Mouse (Mus musculus): ENCODE data around the gene Plekhg3.

The Plekhg3 gene

DNA sequence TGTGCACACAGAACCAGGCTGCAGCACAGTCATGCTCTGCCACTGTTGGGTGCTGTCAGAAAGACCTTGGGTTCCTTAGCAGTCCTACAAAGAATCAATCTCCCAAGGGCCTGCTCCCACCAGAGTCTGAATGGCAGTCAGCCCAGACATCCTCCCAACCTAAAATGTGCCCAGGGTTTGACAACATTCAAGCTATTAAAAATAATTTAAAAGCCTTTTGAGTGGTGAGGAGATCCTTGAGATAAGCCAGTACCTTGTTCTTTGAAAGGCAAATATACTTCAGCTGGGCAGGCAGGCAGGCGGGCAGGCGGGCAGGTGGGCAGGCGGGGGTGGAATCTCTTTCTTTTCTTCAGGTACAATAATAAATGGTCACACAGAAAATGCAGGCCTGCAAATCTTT is 5.8 kb upstream of the Plekhg3 start:
- in situ Hi-C loops (cut with MboI; ENCODE audit: low sequenced_read_pairs): no loop called here

DNA sequence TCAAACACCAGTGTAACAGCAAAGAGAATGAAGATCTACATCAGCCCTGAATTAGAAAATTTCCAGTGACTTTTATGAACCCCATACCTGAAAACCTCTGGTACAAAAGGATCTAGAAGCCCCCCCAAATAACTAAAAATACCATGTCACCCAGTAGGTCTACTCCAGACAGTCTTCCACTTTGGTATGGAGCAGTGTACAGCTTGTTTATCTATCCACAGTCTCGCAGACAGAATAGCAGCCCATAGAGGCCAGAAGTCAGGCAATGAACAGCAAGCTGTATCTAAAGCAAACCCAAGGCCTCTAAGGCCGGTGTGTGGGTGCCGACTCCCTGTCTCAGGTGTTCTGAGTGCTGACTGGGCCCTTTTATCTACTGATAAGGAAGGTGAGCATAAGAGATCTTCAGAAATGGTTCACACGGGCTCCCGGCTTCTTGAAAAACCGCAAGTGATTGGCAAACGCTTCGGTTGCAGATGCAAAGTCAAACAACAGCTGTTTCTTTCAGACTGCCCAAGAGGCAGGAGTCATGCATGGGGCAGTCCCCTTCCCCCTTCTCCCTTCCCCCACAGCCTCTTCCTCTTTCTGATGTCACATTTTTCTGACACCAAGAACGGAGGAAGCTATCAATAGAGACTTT is 3.3 kb upstream of the Plekhg3 start:
- in situ Hi-C loops (cut with MboI; ENCODE audit: low sequenced_read_pairs): no loop called here

DNA sequence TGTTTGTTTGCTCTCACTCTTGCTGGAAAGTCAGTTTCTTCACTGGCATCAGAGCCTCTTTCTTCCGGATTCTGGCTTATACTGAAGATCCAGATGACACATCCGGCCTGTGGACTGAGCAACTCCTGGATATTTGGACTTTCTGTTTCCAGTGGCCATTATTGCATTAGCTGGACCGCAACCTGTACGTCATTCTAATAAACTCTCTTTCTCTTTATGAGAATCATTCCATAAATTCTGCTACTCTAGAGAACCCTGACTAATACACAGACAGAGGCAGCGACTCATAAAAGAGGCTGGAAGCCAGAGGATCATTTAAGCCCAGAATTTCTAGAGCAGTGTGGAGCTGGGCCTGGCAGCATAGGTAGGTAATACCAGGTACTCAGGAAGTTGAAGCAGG is 1.9 kb upstream of the Plekhg3 start:
- in situ Hi-C loops (cut with MboI; ENCODE audit: low sequenced_read_pairs): no loop called here

DNA sequence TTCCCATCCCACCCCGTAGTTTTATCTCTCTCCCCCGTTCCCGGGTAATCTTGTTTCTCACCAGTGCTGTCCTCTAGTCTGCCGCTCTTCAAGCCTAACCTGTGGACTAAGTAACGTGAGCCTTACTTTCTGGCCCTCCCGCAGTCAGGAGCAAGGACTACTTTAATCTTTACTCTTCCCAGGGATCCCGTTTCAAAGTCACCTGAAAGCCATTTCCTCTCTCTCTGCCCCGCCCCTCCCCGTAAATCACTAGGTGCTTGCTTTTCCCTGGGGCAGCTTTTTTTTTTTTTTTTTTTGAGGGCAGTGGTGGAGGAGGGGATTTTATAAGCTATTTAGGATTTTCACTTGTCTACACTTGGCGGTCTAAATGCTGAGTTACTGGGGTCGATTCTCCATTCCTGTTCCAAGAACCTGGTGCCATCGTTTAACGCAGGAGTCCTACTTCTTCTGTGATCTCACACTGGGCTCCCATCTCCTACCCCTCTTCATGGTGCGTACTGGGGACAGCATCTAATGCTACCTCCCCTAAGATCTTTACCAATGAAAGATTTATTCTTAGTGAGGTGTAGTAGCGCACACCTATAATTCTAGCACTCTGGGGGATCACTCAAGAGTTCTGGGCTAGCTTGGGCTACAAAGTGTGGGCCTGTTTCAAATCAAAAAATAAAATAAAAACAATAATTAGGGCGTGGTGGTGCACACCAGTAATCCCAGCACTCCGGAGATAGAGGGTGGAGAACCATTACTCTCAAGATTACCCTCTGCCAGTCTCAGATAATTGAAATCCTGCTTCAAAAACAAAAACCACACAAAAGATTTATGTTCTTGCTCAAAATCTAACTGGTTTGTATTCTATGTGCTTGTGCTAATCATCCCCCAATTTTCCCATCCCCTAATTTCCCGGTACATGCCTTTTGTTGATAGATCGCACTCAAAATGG is 1.6 kb downstream of the Plekhg3 start:
- in situ Hi-C loops (cut with MboI; ENCODE audit: low sequenced_read_pairs): no loop called here

DNA sequence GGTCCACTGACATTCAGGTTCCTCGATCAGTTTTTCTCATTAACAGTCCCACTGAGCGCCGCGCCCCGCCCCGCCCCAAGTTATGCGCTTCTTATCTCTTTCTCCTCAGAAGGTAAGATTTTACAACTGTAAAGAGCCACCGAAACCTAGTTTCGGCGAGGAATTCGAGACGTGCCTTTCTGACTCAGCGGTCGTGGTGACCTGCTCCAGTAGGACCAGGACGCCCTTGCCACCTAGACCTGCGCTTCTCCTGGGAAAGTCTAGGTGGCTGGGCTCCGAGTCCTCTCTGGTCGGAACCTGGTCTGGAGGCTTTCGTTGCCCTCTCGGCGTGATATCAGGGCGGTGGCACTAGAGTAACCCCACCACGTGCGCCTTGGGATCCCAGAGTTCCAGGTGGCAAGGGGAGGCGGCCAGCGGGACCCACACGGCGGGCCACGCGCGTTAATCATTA is 2.3 kb downstream of the Plekhg3 start:
- in situ Hi-C loops (cut with MboI; ENCODE audit: low sequenced_read_pairs): no loop called here

DNA sequence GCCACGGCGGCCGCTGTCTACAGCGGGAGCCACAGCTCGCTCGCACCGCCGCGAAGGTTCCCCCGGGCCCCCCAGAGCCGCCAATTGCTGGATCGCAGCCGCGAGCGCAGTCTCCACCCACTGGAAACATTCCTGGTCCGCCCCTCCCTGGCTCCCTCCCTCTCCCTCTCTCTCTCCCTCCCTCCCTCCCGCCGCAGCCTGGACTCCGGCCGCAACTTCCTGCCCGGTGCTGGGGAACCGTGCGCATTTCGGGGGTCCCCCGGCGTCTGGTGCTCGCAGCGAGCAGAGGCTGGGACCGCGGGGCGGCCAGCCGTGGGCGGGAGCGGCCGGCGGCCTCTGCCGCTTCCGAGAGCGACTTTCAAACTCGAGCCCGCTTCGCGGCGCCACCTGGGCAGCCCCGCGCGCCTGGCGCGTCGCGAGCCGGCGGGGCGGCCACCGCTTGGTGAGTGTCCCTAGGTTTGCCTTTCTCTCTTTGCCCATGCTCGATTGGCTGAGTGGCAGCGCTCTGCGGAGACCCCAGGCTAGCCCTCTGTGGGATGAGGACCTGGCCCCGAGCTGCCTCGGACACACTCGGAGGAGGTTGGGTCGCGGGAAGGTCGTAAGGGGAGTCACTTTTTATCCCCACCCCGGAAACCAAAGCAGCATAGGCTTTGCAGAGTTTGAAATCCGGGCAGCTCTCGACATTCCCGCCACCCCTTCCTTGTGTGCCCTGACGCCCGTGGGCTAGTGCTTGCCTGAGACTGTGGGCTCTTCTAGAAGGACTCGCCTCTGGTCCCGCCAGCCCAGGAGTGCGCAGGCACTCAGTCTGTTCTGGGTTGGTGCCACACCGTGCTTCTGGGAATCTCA is 2.9 kb downstream of the Plekhg3 start:
- in situ Hi-C loops (cut with MboI; ENCODE audit: low sequenced_read_pairs): no loop called here

DNA sequence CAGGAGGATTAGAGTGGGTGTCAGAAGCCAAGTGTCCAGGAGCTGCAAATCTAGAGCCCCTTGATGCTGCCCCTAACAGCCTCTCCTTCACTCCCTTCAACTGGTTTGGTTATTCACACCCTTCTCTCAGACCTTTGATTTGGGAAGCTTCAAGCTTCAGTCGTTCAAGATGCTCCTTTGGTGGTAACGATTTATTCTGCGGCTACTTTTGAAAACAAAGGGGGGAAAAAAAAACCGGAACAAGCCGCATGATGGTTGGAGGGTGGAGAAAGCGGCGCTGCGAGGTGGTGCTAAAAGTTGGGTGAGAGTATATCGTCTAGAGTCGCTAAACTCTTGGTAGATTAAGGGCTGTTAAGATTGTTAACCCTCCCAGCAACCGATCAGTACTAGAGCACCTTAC is 3.5 kb downstream of the Plekhg3 start:
- in situ Hi-C loops (cut with MboI; ENCODE audit: low sequenced_read_pairs): no loop called here

DNA sequence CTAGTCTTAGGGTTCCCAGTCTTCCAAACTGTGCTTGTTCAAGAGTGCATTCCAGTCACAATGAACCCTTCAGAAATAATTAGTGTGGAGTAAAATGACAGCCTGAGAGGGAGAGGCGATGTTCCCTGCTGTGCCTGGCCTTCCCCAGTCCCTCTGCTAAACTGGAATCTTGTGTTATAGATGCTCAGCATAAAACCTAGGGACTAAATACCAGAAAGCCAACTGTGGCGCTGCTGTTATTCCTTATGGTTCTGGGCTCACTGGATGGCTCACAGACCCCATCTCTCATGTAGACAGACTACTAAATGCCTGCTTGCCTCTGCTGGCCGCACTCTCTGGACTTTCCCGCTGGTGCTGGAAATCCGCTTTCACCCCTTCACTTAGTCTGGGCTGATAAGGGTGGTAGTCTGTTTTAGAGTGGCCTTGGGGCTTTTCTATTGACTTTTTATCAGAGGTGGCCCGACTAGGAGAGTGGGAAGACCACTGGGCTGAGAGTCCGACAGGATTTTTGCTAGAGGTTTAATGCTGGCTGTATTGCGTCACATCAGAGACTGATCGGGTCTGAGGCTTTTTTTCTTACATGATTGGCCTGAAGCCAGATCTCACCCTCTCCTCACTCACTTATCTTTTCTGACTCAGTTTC is 4.1 kb downstream of the Plekhg3 start:
- in situ Hi-C loops (cut with MboI; ENCODE audit: low sequenced_read_pairs): no loop called here

DNA sequence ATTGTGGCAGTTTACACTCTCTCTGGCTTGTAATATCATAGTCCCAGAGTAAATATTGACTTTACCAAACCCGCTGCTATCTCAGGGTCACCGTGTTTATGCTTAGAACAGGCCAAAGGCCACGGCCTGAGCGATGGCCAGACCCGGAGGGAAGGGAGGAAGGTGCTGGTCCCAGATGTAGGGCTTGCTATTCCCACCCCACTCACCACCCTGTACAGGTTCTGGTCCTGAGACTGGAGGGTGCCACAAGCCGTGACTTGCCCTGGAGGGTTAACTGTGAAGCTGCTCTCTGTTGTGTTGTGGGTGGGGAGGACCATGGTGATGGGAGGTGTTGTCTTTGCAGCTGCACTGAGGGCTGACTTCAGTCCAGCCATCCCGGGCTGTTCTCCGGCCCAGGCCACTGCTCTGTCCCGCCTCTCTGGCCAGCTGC is 4.8 kb downstream of the Plekhg3 start:
- in situ Hi-C loops (cut with MboI; ENCODE audit: low sequenced_read_pairs): no loop called here

DNA sequence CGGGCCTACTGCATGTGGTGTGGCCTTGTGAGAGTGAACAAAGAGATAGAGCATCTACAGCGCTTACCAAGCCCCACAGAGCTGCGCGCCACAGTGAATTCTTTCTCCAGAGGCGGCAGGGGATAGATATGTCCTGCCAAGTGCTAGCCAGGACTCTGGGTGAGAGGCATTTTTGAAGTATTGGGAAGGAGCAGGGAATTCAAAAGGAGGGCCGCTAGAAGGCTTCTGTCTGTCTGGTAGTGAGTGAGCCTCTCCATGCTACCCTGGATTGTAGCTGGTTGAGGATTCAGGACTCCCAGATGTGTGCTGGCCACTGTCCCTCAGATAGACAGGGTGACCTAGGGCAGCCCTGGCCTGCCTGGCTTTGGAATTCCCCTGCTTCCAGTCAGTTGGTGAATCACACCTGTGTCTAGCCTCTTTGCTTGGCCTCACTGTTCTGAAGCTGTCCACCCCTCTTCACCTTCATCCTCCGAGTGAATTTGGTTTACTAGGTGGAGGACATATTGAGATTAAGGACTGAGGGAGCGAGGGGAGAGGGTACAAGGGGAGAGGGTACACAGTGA is 6.0 kb downstream of the Plekhg3 start:
- in situ Hi-C loops (cut with MboI; ENCODE audit: low sequenced_read_pairs): no loop called here

DNA sequence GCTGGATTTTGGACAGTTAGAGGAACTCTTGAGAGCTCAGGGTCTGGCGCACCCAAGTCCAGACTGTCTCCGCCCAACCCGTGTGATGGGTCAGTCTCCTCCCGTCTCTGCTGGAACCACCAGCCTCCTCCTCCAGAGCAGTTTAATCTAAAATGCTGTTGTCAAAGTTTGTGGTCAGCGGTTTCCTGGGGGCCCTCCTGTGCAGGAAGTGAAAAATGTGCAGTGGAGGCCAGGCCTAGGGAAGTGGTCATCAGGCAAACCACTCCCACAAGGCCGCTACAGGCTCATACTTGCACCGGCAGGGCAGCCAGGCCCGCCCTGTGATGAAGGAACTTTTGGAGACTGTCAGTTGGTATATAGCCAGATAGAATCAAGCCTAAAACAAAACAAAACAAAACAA is 6.7 kb downstream of the Plekhg3 start:
- in situ Hi-C loops (cut with MboI; ENCODE audit: low sequenced_read_pairs): no loop called here

DNA sequence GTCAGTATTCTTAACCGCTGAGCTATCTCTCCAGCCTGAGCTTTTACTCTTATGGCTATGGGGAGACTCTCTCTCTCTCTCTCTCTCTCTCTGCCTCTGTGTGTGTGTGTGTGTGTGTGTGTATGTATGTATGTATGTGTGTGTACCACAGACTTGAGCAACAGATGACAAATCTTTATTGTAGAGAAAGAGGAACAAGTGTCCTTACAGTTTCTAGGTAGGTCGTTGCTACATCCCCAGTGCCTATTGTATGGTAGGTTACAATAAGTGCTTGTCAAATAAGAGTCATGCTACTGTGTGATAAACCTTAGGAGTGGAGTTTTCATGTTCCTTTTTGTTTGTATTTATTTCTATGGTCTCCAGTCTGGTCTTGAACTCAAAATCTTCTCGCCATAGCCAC is 9.5 kb downstream of the Plekhg3 start:
- in situ Hi-C loops (cut with MboI; ENCODE audit: low sequenced_read_pairs): no loop called here

DNA sequence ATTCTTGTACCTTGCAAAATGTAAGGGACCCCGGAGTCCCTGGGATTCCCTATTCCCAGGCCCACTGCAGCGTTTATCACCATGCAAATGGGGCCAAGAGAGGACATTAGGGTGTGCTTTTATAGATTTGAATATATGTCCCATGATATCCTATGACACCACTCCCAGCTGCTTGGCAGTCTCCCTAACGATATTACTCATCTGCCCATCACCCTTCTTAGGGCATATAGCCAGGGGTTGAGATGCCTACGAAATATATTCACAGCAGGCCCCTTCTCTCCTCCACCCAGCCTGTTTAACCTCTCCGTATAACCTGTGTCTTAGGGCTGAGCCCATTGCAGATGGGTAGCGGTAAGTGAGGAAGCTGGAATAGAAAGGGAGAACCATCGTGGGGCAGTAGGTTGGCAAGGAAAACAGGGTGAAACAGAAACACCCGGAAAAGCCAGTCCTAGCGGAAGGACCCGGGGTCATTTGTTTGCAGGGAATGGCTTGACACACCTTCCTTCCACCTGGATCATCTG is 10.1 kb downstream of the Plekhg3 start:
- in situ Hi-C loops (cut with MboI; ENCODE audit: low sequenced_read_pairs): no loop called here

DNA sequence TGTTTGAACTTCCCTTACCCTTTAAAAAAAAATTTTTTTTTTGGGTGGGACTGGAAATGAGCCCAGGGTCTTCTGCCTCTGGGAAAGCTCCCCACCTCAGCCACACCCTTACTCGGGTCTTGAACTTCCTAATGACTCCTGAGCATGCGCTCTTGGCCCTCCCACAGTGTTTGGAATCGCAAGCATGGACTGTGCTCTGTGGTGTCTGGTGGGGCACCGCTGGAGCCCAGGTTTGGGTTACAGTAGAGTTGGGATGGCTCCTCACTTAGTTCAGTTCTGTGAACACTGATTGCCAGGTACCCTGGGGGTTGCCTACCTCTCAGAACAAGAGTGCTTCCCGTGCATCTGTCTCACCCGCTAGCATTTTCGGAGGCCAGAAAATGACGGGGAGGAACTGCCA is 10.8 kb downstream of the Plekhg3 start:
- in situ Hi-C loops (cut with MboI; ENCODE audit: low sequenced_read_pairs): no loop called here

DNA sequence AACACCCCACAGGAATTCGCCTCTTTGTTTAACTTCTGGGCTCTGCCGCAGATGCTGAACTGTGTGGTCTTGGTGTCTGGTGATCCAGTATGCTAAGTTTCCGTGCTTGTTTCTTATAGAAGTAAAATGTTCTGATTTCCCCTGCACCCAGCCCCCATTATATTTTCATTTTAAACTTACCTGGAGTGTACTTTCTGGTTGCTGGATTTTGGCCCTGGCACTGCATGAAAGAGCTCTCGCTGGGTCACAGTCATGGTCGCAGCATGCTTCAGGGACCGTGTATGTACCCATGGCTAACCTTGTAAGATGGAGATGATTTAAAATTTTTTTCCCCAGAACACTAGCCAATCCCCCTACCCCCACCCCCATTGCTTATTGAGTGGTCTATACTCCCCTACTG is 11.2 kb downstream of the Plekhg3 start:
- in situ Hi-C loops (cut with MboI; ENCODE audit: low sequenced_read_pairs): no loop called here

DNA sequence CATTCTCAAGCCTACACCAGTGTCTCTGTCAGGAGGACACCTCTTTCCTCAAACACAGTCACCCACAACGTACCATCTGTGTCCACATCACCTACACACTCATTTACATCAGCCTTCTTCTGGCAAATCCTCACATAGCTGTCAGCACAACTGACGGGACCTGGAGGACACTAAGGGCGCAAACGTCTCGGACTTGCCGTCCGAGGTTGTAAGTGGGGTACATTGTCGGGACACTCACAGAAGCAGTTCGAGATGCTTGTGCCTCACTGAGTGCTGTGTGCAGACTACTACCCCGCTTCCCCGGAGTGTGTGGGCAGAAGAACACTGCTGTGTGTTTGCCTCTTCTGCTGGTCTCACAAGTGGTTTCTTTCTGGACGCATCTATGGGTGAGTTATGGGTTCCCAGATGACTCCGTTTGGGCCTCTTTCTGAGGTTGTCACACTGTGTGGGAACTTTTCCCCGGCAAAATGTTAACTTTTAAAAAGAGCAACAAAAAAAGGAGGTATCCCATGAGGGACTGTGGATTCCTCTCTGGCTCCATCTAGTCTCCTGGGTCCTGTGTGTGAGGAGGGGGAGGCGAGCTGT is 15.2 kb downstream of the Plekhg3 start:
- in situ Hi-C loops (cut with MboI; ENCODE audit: low sequenced_read_pairs): no loop called here

DNA sequence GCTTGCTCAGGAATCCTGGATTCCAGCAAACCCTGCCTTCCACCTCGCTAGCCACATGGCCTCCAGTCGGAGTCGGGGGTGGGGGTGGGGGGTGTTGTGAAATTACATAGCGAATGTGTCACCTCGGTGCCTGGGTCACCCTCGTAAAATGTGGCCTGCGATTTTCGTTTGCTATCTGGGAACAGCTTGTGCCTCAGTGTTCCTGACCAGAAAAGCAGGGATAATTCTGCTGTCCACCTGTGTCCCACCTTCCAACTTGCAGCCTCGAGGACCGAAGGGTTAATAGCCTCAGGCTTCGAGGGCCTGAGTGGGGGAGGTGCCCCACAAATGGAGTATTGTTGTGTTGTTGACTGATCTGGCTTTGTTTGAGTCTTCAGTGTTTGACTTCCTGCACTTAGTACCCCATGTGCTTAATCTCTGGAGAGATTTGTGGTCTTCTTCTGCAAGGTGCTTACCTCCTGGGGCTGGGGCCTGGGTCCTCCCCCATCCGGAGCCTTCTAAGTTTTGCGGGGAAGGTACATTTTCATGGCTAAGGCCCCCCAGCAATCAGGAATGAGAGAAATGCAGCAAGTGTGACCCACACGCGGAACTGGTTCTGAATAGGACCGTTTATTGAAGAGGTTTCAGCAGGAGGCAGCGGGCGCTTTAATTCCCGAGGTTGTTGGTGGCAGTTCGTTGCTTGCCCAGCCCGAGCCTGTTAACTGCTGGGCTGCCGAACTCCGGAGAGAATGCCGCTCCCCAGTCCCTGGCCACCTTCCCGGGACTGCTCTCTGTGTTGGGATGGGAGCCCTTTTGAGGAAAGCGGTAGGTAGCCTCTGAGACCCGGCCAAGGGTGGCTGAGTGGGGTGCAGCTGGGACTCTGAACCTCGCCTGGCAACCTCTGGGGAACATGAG is 15.9 kb downstream of the Plekhg3 start:
- in situ Hi-C loops (cut with MboI; ENCODE audit: low sequenced_read_pairs): no loop called here

DNA sequence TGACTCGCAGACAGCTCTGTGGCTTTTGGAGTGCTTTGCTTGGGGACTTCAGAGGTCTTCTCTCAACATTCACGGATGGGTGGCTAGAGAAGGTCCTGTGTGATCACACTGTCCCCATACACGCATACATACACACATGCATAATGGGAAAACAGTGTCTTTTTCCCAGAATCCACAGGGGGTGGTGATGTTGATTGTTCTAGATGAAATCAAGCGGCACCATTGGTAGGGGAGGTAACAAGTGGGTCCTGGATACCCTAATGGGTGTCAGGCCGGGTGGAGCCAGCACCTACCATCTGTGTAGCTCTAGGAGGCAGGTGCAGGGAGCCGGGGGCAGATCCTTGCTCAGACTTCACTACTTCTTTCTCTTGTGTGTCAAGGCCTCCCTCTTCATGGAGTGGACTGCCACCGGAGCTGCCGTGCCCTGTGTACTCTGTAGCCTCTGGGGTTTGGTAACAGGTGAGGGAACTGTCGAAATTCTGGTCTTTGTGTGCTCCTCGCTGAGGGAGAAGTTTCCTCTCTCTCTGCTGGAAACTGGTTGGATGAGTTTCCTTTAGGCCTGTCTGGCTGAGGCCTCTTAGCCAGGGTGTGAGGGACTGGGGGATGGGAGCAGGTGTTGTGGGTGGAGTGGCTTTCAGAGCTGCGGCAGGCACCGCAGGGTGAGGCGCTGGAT is 16.9 kb downstream of the Plekhg3 start:
- in situ Hi-C loops (cut with MboI; ENCODE audit: low sequenced_read_pairs): no loop called here

DNA sequence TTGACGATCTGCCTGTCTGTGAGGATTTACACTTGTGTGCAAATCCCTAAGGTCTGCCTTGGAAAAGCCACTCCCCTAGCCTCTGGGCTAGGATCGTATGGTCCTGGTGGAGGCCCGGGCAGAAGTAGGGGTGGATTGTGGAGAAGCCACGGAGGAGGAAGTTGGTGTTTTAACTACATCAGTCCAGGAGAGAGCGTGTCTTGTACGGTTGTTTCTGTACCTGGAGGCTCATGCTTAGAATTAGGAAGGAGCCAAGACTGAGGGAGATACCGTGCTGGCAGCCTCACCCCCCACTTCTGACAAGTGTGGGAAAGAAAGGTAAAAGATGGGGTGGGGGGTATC is 17.4 kb downstream of the Plekhg3 start:
- in situ Hi-C loops (cut with MboI; ENCODE audit: low sequenced_read_pairs): no loop called here

All from CH12F3 (cell line).